Mouse (Mus musculus) brain, embryonic 14.5 days (tissue): ENCODE data around the gene Cant1.

ENCODE experiments used
- CTCF ChIP-seq: fragments of 200-500 bp; IDR thresholded peaks from 2 replicates; pipeline ENCODE4 v1.5.1; 2012; ENCODE audit warnings: inconsistent platforms, mild to moderate bottlenecking, moderate library complexity, borderline replicate concordance; ENCODE audit not compliant: insufficient read depth, insufficient read length; ENCODE audit errors: extremely low read depth
- POLR2A ChIP-seq: fragments of 200-500 bp; IDR thresholded peaks from 2 replicates; pipeline ENCODE4 v1.6.1; 2012; ENCODE audit warnings: mild to moderate bottlenecking, inconsistent platforms, borderline replicate concordance; ENCODE audit not compliant: poor library complexity, insufficient read depth, insufficient read length, severe bottlenecking; ENCODE audit errors: extremely low read depth

DNA sequence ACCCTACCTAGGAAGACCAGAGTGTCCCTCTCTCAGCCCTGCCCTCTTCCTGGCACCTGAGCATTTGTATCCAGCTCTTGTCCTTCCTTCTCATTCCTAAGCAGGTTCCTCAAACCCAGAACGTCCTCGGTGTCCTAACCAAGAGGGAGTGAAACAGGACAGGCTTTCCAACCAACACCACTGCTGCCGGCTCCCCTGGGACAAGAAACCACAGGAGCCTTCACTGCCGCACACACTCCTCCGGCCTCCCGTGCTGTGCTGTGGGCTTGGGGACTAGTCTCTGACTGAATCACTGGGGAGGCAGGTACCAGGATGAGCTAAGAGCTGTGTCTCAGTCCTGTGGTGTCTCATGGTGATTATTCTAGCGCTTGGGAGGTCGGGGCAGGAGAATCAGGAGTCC, 49.2 kb downstream of the Cant1 start:
- TF ChIP-seq CTCF (no peak), POLR2A (no peak)
